Mouse (Mus musculus) MEL (cell line): Measurements from ENCODE around the gene Bloc1s5. TPM values are rescaled to one million over a fixed set of nuclear protein-coding genes. Genes with fewer than 3 reads are reported as not detected.

Experiments
- DNase-seq: peaks from one replicate; pipeline ENCODE4 v3.0.0; 2011; ENCODE audit warnings: low read depth, low spot score
- H3K27ac ChIP-seq: 2 replicates; pipeline ENCODE4 v1.5.1; 2012; ENCODE audit warnings: low read depth, mild to moderate bottlenecking, control low read depth, low read length, moderate library complexity; ENCODE audit not compliant: control insufficient read depth
- H3K27me3 ChIP-seq, 2 experiments: fragments of 150-350 bp in 1 of 2; sonication (generic) in 1 of 2; 2 replicates each; pipeline ENCODE4 v1.6.1; 2012; ENCODE audit warnings: low read length in 2 of 2, mild to moderate bottlenecking in 2 of 2, improper control_type of control experiment in 1 of 2, moderate library complexity in 1 of 2; ENCODE audit not compliant: insufficient read depth in 2 of 2, control insufficient read depth in 1 of 2
- H3K36me3 ChIP-seq, 2 experiments: 2 replicates each; pipeline ENCODE4 v1.6.1; 2012 to 2014; ENCODE audit warnings: low read length in 2 of 2, improper control_type of control experiment in 1 of 2, inconsistent platforms in 1 of 2, mild to moderate bottlenecking in 1 of 2; ENCODE audit not compliant: insufficient read depth in 2 of 2, control insufficient read depth in 1 of 2
- H3K4me1 ChIP-seq, 2 experiments: fragments of 150-350 bp in 1 of 2; sonication (generic) in 1 of 2; 2 replicates each; pipeline ENCODE4 v1.6.1; 2012; ENCODE audit warnings: low read length in 2 of 2, improper control_type of control experiment in 1 of 2, mild to moderate bottlenecking in 1 of 2; ENCODE audit not compliant: insufficient read depth in 2 of 2, control insufficient read depth in 1 of 2
- H3K4me3 ChIP-seq, 2 experiments: fragments of 150-350 bp in 1 of 2; sonication (generic) in 1 of 2; 2 replicates each; pipeline ENCODE4 v1.5.1; 2012; ENCODE audit warnings: low read depth in 2 of 2, low read length in 2 of 2, mild to moderate bottlenecking in 2 of 2, moderate library complexity in 2 of 2, control low read depth in 1 of 2, improper control_type of control experiment in 1 of 2; ENCODE audit not compliant: control insufficient read depth in 1 of 2, insufficient read depth in 1 of 2
- H3K79me2 ChIP-seq: 2 replicates; pipeline ENCODE4 v1.6.1; 2012; ENCODE audit warnings: mild to moderate bottlenecking, low read length, moderate library complexity; ENCODE audit not compliant: control insufficient read depth, poor library complexity, insufficient read depth
- H3K9ac ChIP-seq: 2 replicates; pipeline ENCODE4 v1.6.1; 2012; ENCODE audit warnings: low read depth, mild to moderate bottlenecking, control low read depth, low read length, moderate library complexity; ENCODE audit not compliant: control insufficient read depth, poor library complexity, severe bottlenecking
- H3K9me3 ChIP-seq: fragments of 150-350 bp; sonication (generic); replicated peaks from 2 replicates; pipeline ENCODE4 v1.6.1; 2012; ENCODE audit warnings: mild to moderate bottlenecking, low read length, improper control_type of control experiment, moderate library complexity; ENCODE audit not compliant: insufficient read depth
- E2F4 ChIP-seq: IDR thresholded peaks from 2 replicates; pipeline ENCODE4 v1.6.1; 2011; ENCODE audit warnings: low read depth, low read length, improper control_type of control experiment, borderline replicate concordance
- ELF1 ChIP-seq: IDR thresholded peaks from 2 replicates; pipeline ENCODE4 v1.6.1; 2014; ENCODE audit warnings: low read depth, mild to moderate bottlenecking, inconsistent platforms, low read length, improper control_type of control experiment, moderate library complexity
- EP300 ChIP-seq, 2 experiments: IDR thresholded peaks; 2 replicates each; pipeline ENCODE4 v1.6.1; 2011; ENCODE audit warnings: improper control_type of control experiment in 2 of 2, low read length in 2 of 2, low read depth in 1 of 2, mild to moderate bottlenecking in 1 of 2
- JUND ChIP-seq: IDR thresholded peaks from 2 replicates; pipeline ENCODE4 v1.6.1; 2011; ENCODE audit warnings: low read depth, mild to moderate bottlenecking, improper control_type of control experiment, low read length
- MAFK ChIP-seq: IDR thresholded peaks from 2 replicates; pipeline ENCODE4 v1.6.1; 2011; ENCODE audit warnings: low read depth, mild to moderate bottlenecking, low read length, improper control_type of control experiment, borderline replicate concordance
- MAX ChIP-seq: IDR thresholded peaks from 2 replicates; pipeline ENCODE4 v1.6.1; 2011; ENCODE audit warnings: low read length, improper control_type of control experiment
- MAZ ChIP-seq: IDR thresholded peaks from 2 replicates; pipeline ENCODE4 v1.6.1; 2012; ENCODE audit warnings: low read depth, mild to moderate bottlenecking, inconsistent platforms, low read length, improper control_type of control experiment
- POLR2A ChIP-seq, 2 experiments: IDR thresholded peaks; 2 replicates each; pipeline ENCODE4 v1.6.1; 2011 to 2012; ENCODE audit warnings: low read length in 2 of 2, mild to moderate bottlenecking in 2 of 2, control low read depth in 1 of 2, improper control_type of control experiment in 1 of 2, low read depth in 1 of 2, moderate library complexity in 1 of 2; ENCODE audit not compliant: control insufficient read depth in 1 of 2, insufficient read depth in 1 of 2, poor library complexity in 1 of 2
- POLR2AphosphoS5 ChIP-seq: IDR thresholded peaks from 2 replicates; pipeline ENCODE4 v1.6.1; 2012; ENCODE audit warnings: low read depth, borderline replicate concordance, mild to moderate bottlenecking, inconsistent platforms, low read length, moderate library complexity, mixed read lengths
- RCOR1 ChIP-seq: IDR thresholded peaks from 2 replicates; pipeline ENCODE4 v1.6.1; 2012; ENCODE audit warnings: low read depth, mild to moderate bottlenecking, inconsistent platforms, low read length, improper control_type of control experiment
- SIN3A ChIP-seq: IDR thresholded peaks from 2 replicates; pipeline ENCODE4 v1.6.1; 2012; ENCODE audit warnings: low read length, improper control_type of control experiment, inconsistent platforms
- TAL1 ChIP-seq: IDR thresholded peaks from 2 replicates; pipeline ENCODE4 v1.6.1; 2012; ENCODE audit warnings: mild to moderate bottlenecking, inconsistent platforms, low read length, moderate library complexity, mixed read lengths
- TBP ChIP-seq: IDR thresholded peaks from 2 replicates; pipeline ENCODE4 v1.8.0; 2011; ENCODE audit warnings: low read depth, low read length, improper control_type of control experiment
- TCF12 ChIP-seq: IDR thresholded peaks from 2 replicates; pipeline ENCODE4 v1.6.1; 2014; ENCODE audit warnings: low read depth, mild to moderate bottlenecking, inconsistent platforms, low read length, improper control_type of control experiment, moderate library complexity
- USF2 ChIP-seq, 2 experiments: IDR thresholded peaks; 2 replicates each; pipeline ENCODE4 v1.6.1; 2011 to 2012; ENCODE audit warnings: improper control_type of control experiment in 2 of 2, low read length in 2 of 2, borderline replicate concordance in 1 of 2, inconsistent platforms in 1 of 2, low read depth in 1 of 2, mild to moderate bottlenecking in 1 of 2; ENCODE audit not compliant: insufficient read depth in 1 of 2
- ZC3H11A ChIP-seq: IDR thresholded peaks from 2 replicates; pipeline ENCODE4 v1.6.1; 2012; ENCODE audit warnings: low read depth, mild to moderate bottlenecking, inconsistent platforms, low read length, improper control_type of control experiment
- ZKSCAN1 ChIP-seq: IDR thresholded peaks from 2 replicates; pipeline ENCODE4 v1.6.1; 2012; ENCODE audit warnings: low read depth, mild to moderate bottlenecking, inconsistent platforms, low read length, improper control_type of control experiment, moderate library complexity
- polyA plus RNA-seq, 2 experiments: library from polyadenylated mRNA; stranded (reverse) in 1 of 2; unstranded in 1 of 2; fragments of >175 nt in 1 of 2; fragments of >200 nt in 1 of 2; gene quantifications; 2 replicates each; pipeline versions ENCODE4 v1.2.1 to v1.2.4; 2012; ENCODE audit warnings: low replicate concordance in 2 of 2, low read depth in 1 of 2; ENCODE audit not compliant: insufficient read length in 2 of 2, insufficient read depth in 1 of 2, missing spikeins in 1 of 2
- total RNA-seq: library from RNA; depleted of rRNA; stranded (reverse); fragments of 300-350 nt; gene quantifications from 2 replicates; pipeline ENCODE4 v1.2.3, GENCODE M21; 2012

Gene Bloc1s5
- total and polyA plus RNA-seq, 3 experiments = 12.3 to 16.2 TPM; not detected in 1

DNA sequence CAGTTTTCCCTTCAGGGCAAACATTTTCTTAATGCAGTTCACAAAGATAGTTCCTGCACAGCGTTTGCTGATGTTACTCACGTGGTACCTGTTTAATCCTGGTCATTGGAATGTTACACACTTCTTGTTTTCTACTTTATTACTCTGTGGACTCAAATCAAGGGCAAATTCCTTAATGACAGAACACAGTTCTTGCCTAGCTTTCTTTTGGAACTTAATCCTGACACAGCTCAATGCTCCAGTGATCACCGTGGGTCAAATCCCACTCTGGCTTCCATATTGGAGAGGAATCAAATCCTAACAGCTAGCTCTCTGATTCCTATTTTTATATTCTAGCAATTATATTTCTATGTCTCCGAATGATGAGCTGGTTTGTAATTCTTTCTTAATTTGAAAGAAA lies 38.4 kb downstream of the Bloc1s5 start:
- no peak for DNase-seq
- Histone ChIP-seq H3K27ac (no peak overlapping the region), H3K79me2 (no peaks in the 10 kb centered on the region), H3K9ac (no peak overlapping the region), H3K36me3 (no peaks in the 10 kb centered on the region), H3K4me3 (no peak overlapping the region), H3K4me1 (peaks cover 0 to 3% of the 10 kb centered on the region in 2 experiments; a peak in 1 of 4 replicates), H3K27me3 (no peaks in the 10 kb centered on the region), H3K9me3 (no peaks in the 10 kb centered on the region)
- TF ChIP-seq TCF12 = no peak
- no peak for TF ChIP-seq ELF1
- no peak for TF ChIP-seq TBP
- no peak for TF ChIP-seq ZKSCAN1
- no peak for TF ChIP-seq USF2 (IDR thresholded peaks at IDR 0.05; ENCODE audit: borderline replicate concordance in 1 of 2, insufficient read depth in 1 of 2, low read depth in 1 of 2, low read length in 2 of 2)

DNA sequence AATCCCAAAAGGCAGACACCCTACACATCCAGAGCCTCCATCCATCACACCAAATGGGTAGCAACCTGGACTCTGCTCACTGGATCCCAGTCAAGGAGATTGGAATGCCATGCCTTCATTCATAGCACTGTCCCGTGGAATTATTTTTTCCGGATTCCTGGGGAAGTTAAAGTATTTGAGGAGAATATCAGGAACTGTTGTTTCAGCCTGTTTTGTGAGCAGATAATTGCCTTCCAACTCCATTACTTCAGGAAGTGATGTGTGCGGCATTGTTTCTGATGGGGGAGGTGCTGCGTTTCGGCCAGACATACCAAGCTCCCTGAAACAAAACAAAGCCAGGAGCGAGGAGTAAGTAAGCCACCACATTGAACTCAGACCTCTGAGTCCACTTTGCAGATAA lies 41.8 kb downstream of the Bloc1s5 start:
- Histone ChIP-seq H3K27ac (no peak overlapping the region), H3K9ac (no peak overlapping the region), H3K4me3 (no peak overlapping the region), H3K9me3 (no peaks in the 10 kb centered on the region), H3K36me3 (no peaks in the 10 kb centered on the region), H3K79me2 (no peaks in the 10 kb centered on the region), H3K27me3 (no peaks in the 10 kb centered on the region), H3K4me1 (peaks cover 0 to 3% of the 10 kb centered on the region in 2 experiments; a peak in 1 of 4 replicates)
- DNase-seq = no peak
- TF ChIP-seq TAL1 (no peak), POLR2AphosphoS5 (no peak), MAFK (no peak), USF2 (IDR thresholded peaks at IDR 0.05; ENCODE audit: borderline replicate concordance in 1 of 2, insufficient read depth in 1 of 2, low read depth in 1 of 2, low read length in 2 of 2) (no peak), POLR2A (IDR thresholded peaks at IDR 0.05; ENCODE audit: control insufficient read depth in 1 of 2, insufficient read depth in 1 of 2, low read depth in 1 of 2, low read length in 2 of 2, poor library complexity in 1 of 2) (no peak), ZC3H11A (no peak), MAX (no peak), EP300 (IDR thresholded peaks at IDR 0.05; ENCODE audit: low read depth in 1 of 2, low read length in 2 of 2) (no peak), E2F4 (no peak), MAZ (no peak), JUND (no peak), RCOR1 (no peak), SIN3A (no peak)
